Mouse (Mus musculus): ENCODE data around the gene Rtn4rl1. TPM values are rescaled to one million over a fixed set of nuclear protein-coding genes. Genes with fewer than 3 reads are reported as not detected.

Gene Rtn4rl1
- polyA plus RNA-seq, 1 experiment from 2014 or later = 9.7 TPM

DNA sequence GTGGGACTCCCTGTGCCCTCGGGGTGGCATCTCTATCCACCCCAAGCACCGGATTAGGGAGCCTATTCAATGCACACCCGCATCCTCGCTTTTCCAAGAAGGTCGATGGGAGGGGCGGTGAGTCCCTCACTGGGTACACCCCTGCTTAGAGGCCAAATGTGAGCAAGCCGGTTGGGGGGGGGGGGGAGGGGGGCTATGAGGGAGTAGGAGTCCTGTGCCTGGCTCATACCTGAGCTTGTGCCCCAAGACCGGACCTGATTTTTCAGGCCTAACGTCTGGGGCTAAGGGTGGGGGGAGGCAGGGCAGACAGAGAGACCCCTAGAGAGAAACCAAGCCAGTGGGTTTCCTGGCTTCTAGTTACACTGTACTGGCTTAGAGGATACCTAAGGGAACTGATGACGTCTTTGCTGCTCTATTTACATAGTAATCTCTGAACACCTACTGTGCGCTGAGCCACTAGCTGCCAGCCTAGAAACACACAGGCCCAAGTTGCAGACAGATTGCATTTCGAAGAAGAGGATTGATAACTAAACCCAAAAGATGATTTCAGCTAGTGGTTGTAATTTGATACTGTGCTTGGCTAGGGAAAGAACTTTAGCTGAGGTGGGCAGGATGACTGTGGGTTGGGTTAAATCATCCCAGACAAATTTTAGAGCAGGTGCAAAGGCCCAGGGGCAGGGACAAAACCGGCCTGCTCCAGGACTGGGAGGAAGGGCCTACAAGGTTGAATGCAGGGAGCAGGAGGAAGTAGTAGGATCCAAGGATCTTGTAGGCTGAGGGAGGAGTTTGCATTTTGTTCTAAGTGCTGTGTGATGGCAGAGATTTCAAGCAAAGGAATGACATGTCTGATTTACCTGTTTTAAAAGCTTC, 20.7 kb downstream of the Rtn4rl1 start:
- peak overlapping the region; percentile 90 for H3K27ac ChIP-seq
- no peak for DNase-seq (ENCODE audit: low spot score)
- peaks cover 10% of the 10 kb centered on the region; the same call in 1 of the 2 replicates for H3K27me3 ChIP-seq (ENCODE audit: insufficient read depth, poor library complexity, severe bottlenecking)
- 16% methylated on average over 13 of the region's 13 CpGs for WGBS
- peak overlapping the region; percentile 54 for H3K4me3 ChIP-seq
- H3K4me1 ChIP-seq = peaks cover 76% of the 10 kb centered on the region
- no peaks in the 10 kb centered on the region for H3K9me3 ChIP-seq
- no peaks in the 10 kb centered on the region for H3K36me3 ChIP-seq

DNA sequence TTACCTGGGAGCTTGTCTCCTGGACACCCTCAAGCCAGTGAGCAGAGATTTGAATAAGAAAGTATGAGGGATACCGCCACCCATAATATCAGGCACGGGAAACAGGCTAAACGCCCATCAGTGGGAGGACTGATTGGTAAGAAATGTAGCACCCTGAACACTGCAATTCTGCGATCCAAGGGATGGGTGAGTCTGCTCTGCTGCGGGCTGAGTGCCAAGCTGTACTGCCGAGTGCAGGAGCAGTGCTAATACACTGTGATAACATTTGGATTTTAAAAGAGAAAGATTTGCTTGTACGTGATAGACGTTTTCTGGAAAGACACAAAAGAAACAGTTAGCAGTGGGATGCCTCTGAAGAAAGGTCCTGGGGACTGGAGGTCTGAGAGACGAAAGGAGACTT, 26.5 kb downstream of the Rtn4rl1 start:
- Histone ChIP-seq H3K27ac (no peak overlapping the region), H3K4me3 (no peak overlapping the region), H3K9me3 (no peaks in the 10 kb centered on the region), H3K36me3 (0 out of 2 replicates have a peak, but pooled peaks cover 2% of the 10 kb centered on the region), H3K27me3 (ENCODE audit: insufficient read depth, poor library complexity, severe bottlenecking) (no peaks in the 10 kb centered on the region), H3K4me1 (peaks cover 42% of the 10 kb centered on the region)
- WGBS = 44% methylated on average over 9 of the region's 9 CpGs
- DNase-seq (ENCODE audit: low spot score) = no peak

DNA sequence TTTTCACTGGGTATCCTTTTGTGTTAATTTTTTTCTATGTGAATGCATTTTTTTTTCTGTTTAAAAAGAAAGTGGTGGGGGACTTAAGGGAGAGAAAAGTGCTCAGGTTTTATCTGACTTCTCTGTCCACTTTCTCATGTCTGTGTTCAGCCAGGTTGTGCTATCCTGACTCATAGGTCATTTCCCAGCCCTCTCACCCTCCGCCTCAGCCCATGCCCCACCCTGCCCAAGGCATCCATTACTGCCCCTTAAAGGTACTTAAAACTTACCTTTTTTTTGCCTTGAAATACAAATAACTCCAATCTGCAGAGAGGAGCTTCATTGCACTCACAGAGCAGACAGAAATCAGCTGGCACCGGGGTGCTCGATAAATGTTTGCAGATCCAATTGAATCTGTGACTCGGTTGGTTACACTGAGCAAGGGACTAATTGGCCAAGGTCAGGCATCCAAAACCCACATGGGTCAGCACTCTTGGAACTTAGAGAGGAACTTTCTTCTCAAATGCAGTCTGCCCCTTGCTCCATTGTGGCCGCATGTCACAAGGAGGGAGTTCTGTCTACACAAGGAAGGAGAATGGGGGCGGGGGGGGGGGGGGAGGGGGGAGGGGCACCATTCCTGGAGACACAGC, 27.0 kb downstream of the Rtn4rl1 start:
- no peaks in the 10 kb centered on the region for H3K27me3 ChIP-seq (ENCODE audit: insufficient read depth, poor library complexity, severe bottlenecking)
- H3K4me1 ChIP-seq = peaks cover 37% of the 10 kb centered on the region
- DNase-seq (ENCODE audit: low spot score) = no peak
- no peak overlapping the region for H3K4me3 ChIP-seq
- peak overlapping the region; percentile 71; the same call in 1 of the 2 replicates for H3K27ac ChIP-seq
- H3K9me3 ChIP-seq = no peaks in the 10 kb centered on the region
- 51% methylated on average over 5 of the region's 6 CpGs for WGBS
- H3K36me3 ChIP-seq = 0 out of 2 replicates have a peak, but pooled peaks cover 2% of the 10 kb centered on the region

GRCm38 (mm10) chr11:75224062-75224461, 30.5 kb downstream of the Rtn4rl1 start:
- 0 out of 2 replicates have a peak, but pooled peaks cover 2% of the 10 kb centered on the region for H3K36me3 ChIP-seq
- 86% methylated on average over 12 of the region's 12 CpGs for WGBS
- DNase-seq (ENCODE audit: low spot score) = no peak
- no peak overlapping the region for H3K27ac ChIP-seq
- no peak overlapping the region for H3K4me3 ChIP-seq
- H3K4me1 ChIP-seq = peaks cover 24% of the 10 kb centered on the region
- H3K27me3 ChIP-seq (ENCODE audit: insufficient read depth, poor library complexity, severe bottlenecking) = no peaks in the 10 kb centered on the region
- H3K9me3 ChIP-seq = no peaks in the 10 kb centered on the region

DNA sequence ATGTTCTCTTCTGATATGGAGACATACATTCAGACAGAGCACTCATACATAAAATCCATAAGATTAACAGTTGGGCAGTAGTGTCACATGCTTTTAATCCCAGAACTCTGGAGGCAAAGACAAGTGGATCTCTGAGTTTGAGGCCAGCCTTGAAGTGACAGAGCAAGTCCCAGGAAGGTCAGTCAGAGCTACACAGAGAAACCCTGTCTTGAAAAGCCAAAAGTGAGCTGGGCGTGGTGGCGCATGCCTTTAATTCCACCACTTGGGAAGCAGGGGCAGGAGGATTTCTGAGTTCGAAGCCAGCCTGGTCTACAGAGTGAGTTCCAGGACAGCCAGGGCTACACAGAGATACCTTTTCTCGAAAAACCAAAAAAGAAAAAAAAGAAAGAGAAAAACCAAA, 31.3 kb downstream of the Rtn4rl1 start:
- no peak for DNase-seq (ENCODE audit: low spot score)
- Histone ChIP-seq H3K27ac (no peak overlapping the region), H3K4me3 (no peak overlapping the region), H3K27me3 (ENCODE audit: insufficient read depth, poor library complexity, severe bottlenecking) (no peaks in the 10 kb centered on the region), H3K36me3 (0 out of 2 replicates have a peak, but pooled peaks cover 2% of the 10 kb centered on the region), H3K4me1 (peaks cover 19% of the 10 kb centered on the region), H3K9me3 (no peaks in the 10 kb centered on the region)
- 81% methylated on average over 4 of the region's 4 CpGs for WGBS

- H3K36me3 ChIP-seq = 0 out of 2 replicates have a peak, but pooled peaks cover 2% of the 10 kb centered on the region
- peaks cover 14% of the 10 kb centered on the region for H3K4me1 ChIP-seq
- DNase-seq (ENCODE audit: low spot score) = no peak
- no peaks in the 10 kb centered on the region for H3K9me3 ChIP-seq
- H3K4me3 ChIP-seq = no peak overlapping the region
- no peak overlapping the region for H3K27ac ChIP-seq
- H3K27me3 ChIP-seq (ENCODE audit: insufficient read depth, poor library complexity, severe bottlenecking) = no peaks in the 10 kb centered on the region
- WGBS = 68% methylated on average over 3 of the region's 3 CpGs
These were observed 34.0 kb downstream of the Rtn4rl1 start for GRCm38 (mm10) chr11:75227632-75228031.

- no peaks in the 10 kb centered on the region for H3K36me3 ChIP-seq
- 73% methylated on average over 6 of the region's 6 CpGs for WGBS
- H3K27me3 ChIP-seq (ENCODE audit: insufficient read depth, poor library complexity, severe bottlenecking) = peaks cover 14% of the 10 kb centered on the region
- no peak for DNase-seq (ENCODE audit: low spot score)
- peaks cover 20% of the 10 kb centered on the region for H3K4me1 ChIP-seq
- no peak overlapping the region for H3K4me3 ChIP-seq
- no peak overlapping the region for H3K27ac ChIP-seq
- H3K9me3 ChIP-seq = no peaks in the 10 kb centered on the region
These were observed 35.7 kb downstream of the Rtn4rl1 start for GRCm38 (mm10) chr11:75229289-75229688.

DNA sequence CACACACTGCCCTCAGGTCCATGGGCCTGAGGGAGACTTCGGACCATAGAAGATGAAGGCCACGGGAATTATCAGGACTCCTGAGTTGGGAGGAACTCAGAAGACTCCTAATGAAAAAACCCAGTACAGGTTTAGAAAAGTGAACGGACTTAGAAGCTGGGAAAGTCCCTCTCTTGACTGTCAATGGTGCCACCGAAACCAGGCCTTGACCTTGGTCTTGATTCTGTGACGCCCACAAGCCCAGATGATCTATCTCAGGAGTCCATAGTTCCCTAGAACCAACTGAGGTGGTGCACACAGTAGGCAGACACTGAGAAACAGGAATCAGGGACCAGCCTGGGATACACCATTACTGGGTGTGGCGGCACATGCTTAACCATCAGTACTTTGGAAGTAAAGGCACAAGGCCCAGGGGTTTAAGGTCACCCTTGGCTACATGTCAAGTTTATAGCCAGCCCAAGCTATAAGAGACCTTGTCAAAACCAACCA, 36.7 kb downstream of the Rtn4rl1 start:
- DNase-seq (ENCODE audit: low spot score) = no peak
- WGBS = 87% methylated on average over 6 of the region's 6 CpGs
- no peak overlapping the region for H3K27ac ChIP-seq
- H3K4me3 ChIP-seq = no peak overlapping the region
- H3K36me3 ChIP-seq = no peaks in the 10 kb centered on the region
- H3K9me3 ChIP-seq = no peaks in the 10 kb centered on the region
- peaks cover 24% of the 10 kb centered on the region for H3K27me3 ChIP-seq (ENCODE audit: insufficient read depth, poor library complexity, severe bottlenecking)
- peaks cover 29% of the 10 kb centered on the region for H3K4me1 ChIP-seq

- Histone ChIP-seq H3K4me3 (peak overlapping the region; percentile 19; the same call in 1 of the 2 replicates), H3K27me3 (ENCODE audit: insufficient read depth, poor library complexity, severe bottlenecking) (peaks cover 34% of the 10 kb centered on the region), H3K27ac (no peak overlapping the region; the same call in 1 of the 2 replicates), H3K4me1 (peaks cover 29% of the 10 kb centered on the region), H3K9me3 (no peaks in the 10 kb centered on the region), H3K36me3 (no peaks in the 10 kb centered on the region)
- peak; percentile 88 for DNase-seq (ENCODE audit: low spot score)
- WGBS = 10% methylated on average over 7 of the region's 7 CpGs
These were observed 38.2 kb downstream of the Rtn4rl1 start for GRCm38 (mm10) chr11:75231756-75232155.

- Histone ChIP-seq H3K9me3 (no peaks in the 10 kb centered on the region), H3K27me3 (ENCODE audit: insufficient read depth, poor library complexity, severe bottlenecking) (peaks cover 38% of the 10 kb centered on the region), H3K4me1 (peaks cover 29% of the 10 kb centered on the region), H3K36me3 (no peaks in the 10 kb centered on the region), H3K27ac (no peak overlapping the region), H3K4me3 (no peak overlapping the region)
- 70% methylated on average over 4 of the region's 4 CpGs for WGBS
- DNase-seq (ENCODE audit: low spot score) = no peak
These were observed 38.9 kb downstream of the Rtn4rl1 start for GRCm38 (mm10) chr11:75232434-75232833.

- peaks cover 38% of the 10 kb centered on the region for H3K27me3 ChIP-seq (ENCODE audit: insufficient read depth, poor library complexity, severe bottlenecking)
- 7% methylated on average over 16 of the region's 16 CpGs for WGBS
- H3K9me3 ChIP-seq = no peaks in the 10 kb centered on the region
- DNase-seq (ENCODE audit: low spot score) = peak; percentile 84
- no peak overlapping the region for H3K27ac ChIP-seq
- peak overlapping the region; percentile 23; the same call in 1 of the 2 replicates for H3K4me3 ChIP-seq
- peaks cover 30% of the 10 kb centered on the region for H3K4me1 ChIP-seq
- H3K36me3 ChIP-seq = no peaks in the 10 kb centered on the region
These were observed 41.2 kb downstream of the Rtn4rl1 start for GRCm38 (mm10) chr11:75234745-75235144.

GRCm38 (mm10) chr11:75240158-75240934, 46.8 kb downstream of the Rtn4rl1 start:
- Histone ChIP-seq H3K4me1 (peaks cover 40% of the 10 kb centered on the region), H3K4me3 (no peak overlapping the region), H3K9me3 (no peaks in the 10 kb centered on the region), H3K36me3 (no peaks in the 10 kb centered on the region), H3K27ac (peak overlapping the region; percentile 78), H3K27me3 (ENCODE audit: insufficient read depth, poor library complexity, severe bottlenecking) (peaks cover 14% of the 10 kb centered on the region; the same call in 1 of the 2 replicates)
- 50% methylated on average over 13 of the region's 13 CpGs for WGBS
- DNase-seq (ENCODE audit: low spot score) = no peak
